Mouse (Mus musculus): ENCODE data around the gene Cyb561d2. TPM values are rescaled to one million over a fixed set of nuclear protein-coding genes. Genes with fewer than 3 reads are reported as not detected.

Gene Cyb561d2
- polyA plus RNA-seq, 1 experiment from 2014 or later, result 35.1 TPM

DNA sequence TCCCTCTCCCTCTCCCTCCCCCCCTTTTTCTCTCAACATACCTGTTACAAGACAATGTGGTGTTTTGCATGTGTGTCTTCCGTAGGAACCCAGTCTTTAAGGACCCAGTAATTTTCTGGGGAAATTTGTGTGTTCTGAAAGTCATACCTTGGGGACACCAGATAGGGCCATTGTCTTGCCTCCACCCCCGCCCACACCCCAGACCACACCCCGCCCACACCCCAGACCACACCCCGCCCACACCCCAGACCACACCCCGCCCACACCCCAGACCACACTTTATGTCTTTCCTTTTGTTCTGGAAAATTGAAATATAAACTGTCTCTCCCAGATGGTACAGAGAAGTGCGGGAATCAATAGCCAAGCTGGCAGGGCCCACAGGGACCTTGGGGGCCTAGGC, 51.4 kb downstream of the Cyb561d2 start:
- no peak overlapping the region for H3K4me2 ChIP-seq (ENCODE audit: low read length)
- H3K4me3 ChIP-seq (replicated peaks; ENCODE audit: low read depth, low read length), result no peak overlapping the region
- 68% methylated on average over 6 of the region's 6 CpGs for WGBS
- H3K4me1 ChIP-seq (ENCODE audit: control insufficient read depth, insufficient read depth, low read length), result peaks cover 20% of the 10 kb centered on the region
- ATAC-seq (ENCODE audit: low FRiP score, low TSS enrichment), result no peak
- no peaks in the 10 kb centered on the region for H3K9me3 ChIP-seq (ENCODE audit: control insufficient read depth, low read length)
- H3K27me3 ChIP-seq (ENCODE audit: control insufficient read depth, insufficient read depth, low read length), result no peaks in the 10 kb centered on the region
- H3K36me3 ChIP-seq (ENCODE audit: control insufficient read depth, insufficient read depth, low read length), result no peaks in the 10 kb centered on the region
- no peak overlapping the region for H3K9ac ChIP-seq (replicated peaks; ENCODE audit: low read length)
- DNase-seq, result no peak
- no peak overlapping the region for H3K27ac ChIP-seq (replicated peaks; ENCODE audit: low read depth, low read length)

DNA sequence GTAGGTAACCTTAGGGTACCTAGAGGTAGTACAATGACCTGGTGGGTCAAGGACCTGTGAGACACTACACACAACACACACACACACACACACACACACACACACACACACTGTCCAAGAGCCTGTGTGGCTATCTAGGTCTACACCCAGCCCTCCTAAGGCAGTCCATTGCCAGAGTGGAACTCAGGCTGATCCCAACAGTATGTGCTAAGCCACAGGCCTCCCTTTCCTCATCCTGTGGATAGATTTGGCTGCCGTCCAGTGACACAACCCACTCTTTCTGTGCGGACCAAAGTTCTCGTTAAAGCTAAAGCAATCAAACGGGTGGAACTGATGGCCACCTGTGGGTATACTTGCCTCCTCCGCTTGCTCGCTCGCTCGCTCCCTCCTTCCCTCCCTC, 51.8 kb downstream of the Cyb561d2 start:
- no peak for DNase-seq
- H3K36me3 ChIP-seq (ENCODE audit: control insufficient read depth, insufficient read depth, low read length), result no peaks in the 10 kb centered on the region
- no peaks in the 10 kb centered on the region for H3K9me3 ChIP-seq (ENCODE audit: control insufficient read depth, low read length)
- WGBS, result 66% methylated on average over 8 of the region's 8 CpGs
- H3K9ac ChIP-seq (replicated peaks; ENCODE audit: low read length), result no peak overlapping the region
- no peak overlapping the region for H3K27ac ChIP-seq (replicated peaks; ENCODE audit: low read depth, low read length)
- no peak overlapping the region for H3K4me3 ChIP-seq (replicated peaks; ENCODE audit: low read depth, low read length)
- H3K4me1 ChIP-seq (ENCODE audit: control insufficient read depth, insufficient read depth, low read length), result peaks cover 24% of the 10 kb centered on the region
- ATAC-seq (ENCODE audit: low FRiP score, low TSS enrichment), result no peak
- no peak overlapping the region for H3K4me2 ChIP-seq (ENCODE audit: low read length)
- H3K27me3 ChIP-seq (ENCODE audit: control insufficient read depth, insufficient read depth, low read length), result no peaks in the 10 kb centered on the region

Other genes starting within 250 kb of the Cyb561d2 start
- gene Cish, start 246.2 kb downstream of the Cyb561d2 start, polyA plus RNA-seq (2014; fragmentation: Nextera tagmentation; extraction: Ambion mirVana), result 5.0 and 5.5 TPM in 2 replicates
- 20.9 and 21.7 TPM in 2 replicates for gene Hemk1, start 203.8 kb downstream of the Cyb561d2 start, polyA plus RNA-seq (2014; fragmentation: Nextera tagmentation; extraction: Ambion mirVana)
- gene 6430571L13Rik, start 201.6 kb downstream of the Cyb561d2 start, polyA plus RNA-seq (2014; fragmentation: Nextera tagmentation; extraction: Ambion mirVana), result 4.1 and 6.3 TPM in 2 replicates
- 7.9 and 10.6 TPM in 2 replicates for gene Cacna2d2, start 142.6 kb downstream of the Cyb561d2 start, polyA plus RNA-seq (2014; fragmentation: Nextera tagmentation; extraction: Ambion mirVana)
- gene Tmem115, start 8.2 kb downstream of the Cyb561d2 start, polyA plus RNA-seq (2014; fragmentation: Nextera tagmentation; extraction: Ambion mirVana), result 50.9 and 51.7 TPM in 2 replicates
- gene Nprl2, start within 50 bp of the Cyb561d2 start, polyA plus RNA-seq (2014; fragmentation: Nextera tagmentation; extraction: Ambion mirVana), result 69.4 and 75.7 TPM in 2 replicates
- gene Zmynd10, start 5.1 kb upstream of the Cyb561d2 start, polyA plus RNA-seq (2014; fragmentation: Nextera tagmentation; extraction: Ambion mirVana), result 2.2 and 2.5 TPM in 2 replicates
- gene Rassf1, start 9.4 kb upstream of the Cyb561d2 start, polyA plus RNA-seq (2014; fragmentation: Nextera tagmentation; extraction: Ambion mirVana), result 35.5 and 40.4 TPM in 2 replicates
- gene Tusc2, start 21.1 kb upstream of the Cyb561d2 start, polyA plus RNA-seq (2014; fragmentation: Nextera tagmentation; extraction: Ambion mirVana), result 119 and 120 TPM in 2 replicates
- 86.8 and 97.7 TPM in 2 replicates for gene Hyal2, start 25.8 kb upstream of the Cyb561d2 start, polyA plus RNA-seq (2014; fragmentation: Nextera tagmentation; extraction: Ambion mirVana)
- 3.4 and 4.9 TPM in 2 replicates for gene Hyal1, start 34.7 kb upstream of the Cyb561d2 start, polyA plus RNA-seq (2014; fragmentation: Nextera tagmentation; extraction: Ambion mirVana)
- 14.1 and 18.2 TPM in 2 replicates for gene Naa80, start 36.7 kb upstream of the Cyb561d2 start, polyA plus RNA-seq (2014; fragmentation: Nextera tagmentation; extraction: Ambion mirVana)
- 0.89 and 1.4 TPM in 2 replicates for gene Hyal3, start 38.6 kb upstream of the Cyb561d2 start, polyA plus RNA-seq (2014; fragmentation: Nextera tagmentation; extraction: Ambion mirVana)
- 14.5 and 15.7 TPM in 2 replicates for gene Ifrd2, start 45.4 kb upstream of the Cyb561d2 start, polyA plus RNA-seq (2014; fragmentation: Nextera tagmentation; extraction: Ambion mirVana)
- gene Sema3b, start 67.0 kb upstream of the Cyb561d2 start, polyA plus RNA-seq (2014; fragmentation: Nextera tagmentation; extraction: Ambion mirVana), result 1.5 and 3.2 TPM in 2 replicates
- 284 and 326 TPM in 2 replicates for gene Gnai2, start 93.2 kb upstream of the Cyb561d2 start, polyA plus RNA-seq (2014; fragmentation: Nextera tagmentation; extraction: Ambion mirVana)
- 20.4 and 31.9 TPM in 2 replicates for gene Slc38a3, start 127.3 kb upstream of the Cyb561d2 start, polyA plus RNA-seq (2014; fragmentation: Nextera tagmentation; extraction: Ambion mirVana)
- gene Gnat1, start 137.5 kb upstream of the Cyb561d2 start, polyA plus RNA-seq (2014; fragmentation: Nextera tagmentation; extraction: Ambion mirVana), result 0.97 and 2.0 TPM in 2 replicates
- gene Sema3f, start 168.3 kb upstream of the Cyb561d2 start, polyA plus RNA-seq (2014; fragmentation: Nextera tagmentation; extraction: Ambion mirVana), result 34.0 and 37.0 TPM in 2 replicates
- gene Rbm5, start 228.8 kb upstream of the Cyb561d2 start, polyA plus RNA-seq (2014; fragmentation: Nextera tagmentation; extraction: Ambion mirVana), result 190 and 241 TPM in 2 replicates

Data from midbrain, embryonic 14.5 days (tissue).